Mouse (Mus musculus): ENCODE data around the gene Mapk1ip1l. TPM values are rescaled to one million over a fixed set of nuclear protein-coding genes. Genes with fewer than 3 reads are reported as not detected.

Gene Mapk1ip1l
- 83.5 and 94.7 TPM in 2 replicates for polyA plus RNA-seq (2016; fragmentation: Nextera tagmentation; extraction: Ambion mirVana)

DNA sequence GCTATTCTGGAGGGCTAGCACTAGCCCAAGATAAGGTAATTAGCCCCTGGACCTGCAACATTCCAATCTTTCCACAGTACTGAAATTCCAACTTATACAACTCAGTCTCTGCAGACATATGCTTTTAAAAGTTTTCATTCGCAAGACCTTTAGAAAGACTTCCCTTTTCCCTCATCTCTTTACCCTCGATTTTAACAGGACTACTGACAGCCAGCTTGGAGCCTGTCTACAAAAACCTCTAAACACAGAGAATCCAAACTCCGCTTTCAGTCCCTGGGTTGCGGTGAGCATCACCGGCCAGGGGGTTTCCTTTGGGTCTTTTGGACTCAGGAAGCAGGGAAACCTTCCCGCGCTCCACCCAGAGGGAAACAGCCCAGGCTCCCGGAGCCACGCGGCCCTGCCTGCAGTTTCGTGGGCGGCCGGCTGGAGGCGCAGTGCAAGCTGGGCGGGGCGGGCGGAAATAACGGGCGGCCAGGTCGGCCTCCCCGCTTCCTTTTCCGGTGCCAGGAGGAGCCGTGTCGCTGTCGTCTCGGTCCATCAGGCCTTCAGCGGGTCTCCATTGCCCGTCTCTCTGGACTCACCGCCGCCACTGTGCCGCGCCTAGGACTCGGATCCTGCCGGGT is at the start of gene Mapk1ip1l:
Gene Mapk1ip1l, plus strand, starts transcription at position 482 of the 623 bp plus-strand sequence.
- Histone ChIP-seq H3K27me3 (no peaks in the 10 kb centered on the region), H3K27ac (peak within 1 kb of the TSS; percentile 97), H3K4me1 (replicated peaks) (peaks cover 20% of the 10 kb centered on the region), H3K4me2 (peak within 1 kb of the TSS; percentile 68), H3K9ac (replicated peaks) (peak within 1 kb of the TSS; percentile 98), H3K9me3 (no peaks in the 10 kb centered on the region), H3K4me3 (replicated peaks) (peak within 1 kb of the TSS; percentile 96), H3K36me3 (peaks cover 15% of the 10 kb centered on the region)
- WGBS = 1% methylated on average over 34 of the region's 34 CpGs
- peak; percentile 87 for ATAC-seq (ENCODE audit: insufficient number of reproducible peaks, insufficient read depth, low FRiP score, low TSS enrichment, low read depth)

DNA sequence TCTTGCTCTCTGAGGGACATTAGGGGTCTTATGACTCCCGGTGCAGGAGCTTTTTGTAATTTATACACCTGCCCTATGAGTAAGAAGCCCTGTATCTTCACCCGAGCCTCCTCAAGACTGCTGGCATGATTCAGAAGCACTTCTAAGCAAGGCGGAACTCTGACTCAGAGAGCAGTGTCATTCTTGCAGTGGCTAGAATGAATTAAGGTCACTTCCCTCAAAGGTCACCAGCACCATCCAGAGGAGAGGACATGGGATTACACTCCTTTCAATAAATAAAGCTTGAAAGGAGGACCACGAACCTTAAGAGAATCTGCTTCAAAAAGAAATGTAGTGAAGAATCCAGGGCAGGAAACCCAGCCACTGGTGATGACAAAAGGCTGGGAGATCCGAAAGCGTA is 48.2 kb upstream of the Mapk1ip1l start:
- 86% methylated on average over 6 of the region's 6 CpGs for whole genome bisulfite sequencing
- Histone ChIP-seq H3K9ac (replicated peaks) (no peak overlapping the region), H3K4me1 (replicated peaks) (no peaks in the 10 kb centered on the region), H3K4me2 (no peak overlapping the region), H3K27ac (no peak overlapping the region), H3K36me3 (peaks cover 81% of the 10 kb centered on the region), H3K27me3 (no peaks in the 10 kb centered on the region), H3K9me3 (no peaks in the 10 kb centered on the region), H3K4me3 (replicated peaks) (no peak overlapping the region)
- ATAC-seq (ENCODE audit: insufficient number of reproducible peaks, insufficient read depth, low FRiP score, low TSS enrichment, low read depth) = no peak

DNA sequence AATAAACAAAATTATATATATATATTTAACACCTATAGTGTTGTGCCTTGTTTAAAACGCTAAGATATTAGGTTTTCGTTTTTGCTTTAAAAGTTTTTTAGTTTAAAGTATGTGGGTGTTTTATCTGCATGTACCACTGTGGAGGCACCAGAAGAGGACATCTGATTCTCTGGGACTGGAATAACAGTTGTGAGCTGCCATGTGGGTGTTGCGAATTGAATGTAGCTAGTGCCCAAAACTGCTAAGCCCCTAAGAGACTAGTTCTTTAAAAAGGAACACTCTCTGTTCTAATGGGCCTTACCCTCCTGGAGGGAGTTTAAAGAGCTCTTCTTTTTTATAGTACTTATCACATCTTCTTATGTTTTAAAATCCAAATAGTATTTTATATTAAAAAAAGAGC is 33.2 kb upstream of the Mapk1ip1l start:
- H3K36me3 ChIP-seq = peaks cover 74% of the 10 kb centered on the region
- no peak overlapping the region for H3K4me2 ChIP-seq
- no peak overlapping the region for H3K9ac ChIP-seq (replicated peaks)
- no peak for ATAC-seq (ENCODE audit: insufficient number of reproducible peaks, insufficient read depth, low FRiP score, low TSS enrichment, low read depth)
- H3K27ac ChIP-seq = no peak overlapping the region
- 94% methylated on average over 3 of the region's 3 CpGs for WGBS
- no peaks in the 10 kb centered on the region for H3K27me3 ChIP-seq
- H3K4me1 ChIP-seq (replicated peaks) = no peaks in the 10 kb centered on the region
- no peak overlapping the region for H3K4me3 ChIP-seq (replicated peaks)
- H3K9me3 ChIP-seq = no peaks in the 10 kb centered on the region

DNA sequence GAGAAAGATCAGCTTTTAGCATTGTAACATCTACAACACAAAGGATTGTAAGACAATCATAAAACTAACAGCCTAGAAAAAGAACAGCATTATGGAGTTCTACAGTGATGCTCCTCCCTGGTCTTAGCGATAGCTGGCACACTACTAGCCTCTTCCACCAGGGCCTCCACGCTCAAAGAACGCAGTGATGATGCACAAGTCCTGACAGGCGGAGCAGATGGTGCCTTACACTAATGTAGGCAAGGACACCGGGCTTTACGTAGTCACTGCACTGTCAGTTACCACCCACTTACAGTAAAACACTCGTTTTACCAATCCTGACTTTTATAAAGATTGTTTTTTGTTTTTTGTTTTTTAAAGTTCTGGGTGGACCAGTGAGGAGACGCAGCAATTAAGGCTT is 32.2 kb upstream of the Mapk1ip1l start:
- H3K36me3 ChIP-seq = peaks cover 72% of the 10 kb centered on the region
- WGBS = 93% methylated on average over 8 of the region's 8 CpGs
- no peak overlapping the region for H3K4me2 ChIP-seq
- H3K27ac ChIP-seq = no peak overlapping the region
- H3K4me3 ChIP-seq (replicated peaks) = no peak overlapping the region
- no peak overlapping the region for H3K9ac ChIP-seq (replicated peaks)
- H3K27me3 ChIP-seq = no peaks in the 10 kb centered on the region
- H3K4me1 ChIP-seq (replicated peaks) = no peaks in the 10 kb centered on the region
- ATAC-seq (ENCODE audit: insufficient number of reproducible peaks, insufficient read depth, low FRiP score, low TSS enrichment, low read depth) = no peak
- no peaks in the 10 kb centered on the region for H3K9me3 ChIP-seq

DNA sequence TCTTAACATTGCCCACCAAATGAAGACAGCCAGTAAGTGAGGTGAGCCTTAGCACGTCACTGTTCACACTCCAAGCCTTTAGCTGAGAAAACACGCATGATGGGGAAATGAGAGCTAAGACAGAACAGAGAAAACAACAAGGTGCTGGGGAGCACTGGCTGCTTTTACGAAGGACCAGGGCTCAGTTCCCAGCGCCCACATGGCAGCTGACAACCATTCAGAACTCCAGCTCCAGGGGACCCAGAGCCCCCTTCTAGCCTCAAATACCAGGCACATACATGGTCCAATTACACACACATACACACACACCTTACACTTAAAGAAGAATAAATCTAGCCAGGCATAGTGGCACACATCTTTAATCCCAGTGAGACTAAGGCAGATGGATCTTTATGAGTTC is 29.0 kb upstream of the Mapk1ip1l start:
- no peak for ATAC-seq (ENCODE audit: insufficient number of reproducible peaks, insufficient read depth, low FRiP score, low TSS enrichment, low read depth)
- Histone ChIP-seq H3K9me3 (no peaks in the 10 kb centered on the region), H3K27me3 (no peaks in the 10 kb centered on the region), H3K27ac (no peak overlapping the region), H3K4me3 (replicated peaks) (no peak overlapping the region), H3K36me3 (peaks cover 81% of the 10 kb centered on the region), H3K9ac (replicated peaks) (no peak overlapping the region), H3K4me1 (replicated peaks) (no peaks in the 10 kb centered on the region), H3K4me2 (no peak overlapping the region)
- 94% methylated on average over 4 of the region's 4 CpGs for WGBS

DNA sequence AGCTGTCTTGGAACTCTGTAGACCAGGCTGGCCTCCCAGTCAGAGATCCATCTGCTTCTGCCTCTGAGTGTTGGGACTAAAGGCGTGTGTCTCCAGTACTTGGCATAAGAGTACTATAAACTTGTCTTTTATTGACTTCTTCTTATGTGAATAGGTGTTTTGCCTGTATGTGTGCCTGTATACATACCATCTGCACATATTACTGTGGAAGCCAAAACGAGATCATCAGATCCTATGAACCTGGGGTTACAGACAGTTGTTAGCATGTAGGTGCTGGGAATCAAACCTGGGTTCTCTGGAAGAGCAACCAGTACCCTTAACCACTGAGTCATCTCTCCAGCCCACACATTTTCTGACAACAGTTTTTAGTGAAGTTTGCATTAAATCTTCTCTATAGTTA is 28.4 kb upstream of the Mapk1ip1l start:
- Histone ChIP-seq H3K4me1 (replicated peaks) (peaks cover 5% of the 10 kb centered on the region), H3K27ac (no peak overlapping the region), H3K36me3 (peaks cover 79% of the 10 kb centered on the region), H3K9me3 (no peaks in the 10 kb centered on the region), H3K9ac (replicated peaks) (no peak overlapping the region), H3K4me3 (replicated peaks) (no peak overlapping the region), H3K4me2 (no peak overlapping the region), H3K27me3 (no peaks in the 10 kb centered on the region)
- no peak for ATAC-seq (ENCODE audit: insufficient number of reproducible peaks, insufficient read depth, low FRiP score, low TSS enrichment, low read depth)
- WGBS = 93% methylated on average over 2 of the region's 2 CpGs

DNA sequence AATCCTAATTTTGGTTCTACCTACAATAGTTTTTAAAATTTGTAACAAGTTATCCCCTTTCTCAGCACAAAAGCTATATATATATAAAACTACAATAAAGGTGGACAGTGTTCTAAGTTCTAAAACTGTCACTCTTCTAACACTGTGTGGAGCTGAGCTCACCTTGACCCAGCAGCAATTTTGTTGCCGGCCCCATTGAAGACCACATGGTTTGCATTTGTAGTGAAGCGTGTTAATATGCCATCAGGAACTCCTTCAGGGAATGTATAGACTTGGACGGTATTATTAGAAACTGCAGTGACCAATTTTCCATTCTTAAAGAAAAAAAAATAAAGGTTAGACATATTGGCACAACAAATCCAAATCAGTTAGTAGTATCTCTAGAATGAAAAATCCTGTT is 24.3 kb upstream of the Mapk1ip1l start:
- no peak for ATAC-seq (ENCODE audit: insufficient number of reproducible peaks, insufficient read depth, low FRiP score, low TSS enrichment, low read depth)
- Histone ChIP-seq H3K27me3 (no peaks in the 10 kb centered on the region), H3K27ac (no peak overlapping the region), H3K9me3 (no peaks in the 10 kb centered on the region), H3K9ac (replicated peaks) (no peak overlapping the region), H3K4me1 (replicated peaks) (peaks cover 19% of the 10 kb centered on the region), H3K36me3 (peaks cover 42% of the 10 kb centered on the region), H3K4me3 (replicated peaks) (no peak overlapping the region), H3K4me2 (no peak overlapping the region)
- 32% methylated on average over 3 of the region's 3 CpGs for WGBS

DNA sequence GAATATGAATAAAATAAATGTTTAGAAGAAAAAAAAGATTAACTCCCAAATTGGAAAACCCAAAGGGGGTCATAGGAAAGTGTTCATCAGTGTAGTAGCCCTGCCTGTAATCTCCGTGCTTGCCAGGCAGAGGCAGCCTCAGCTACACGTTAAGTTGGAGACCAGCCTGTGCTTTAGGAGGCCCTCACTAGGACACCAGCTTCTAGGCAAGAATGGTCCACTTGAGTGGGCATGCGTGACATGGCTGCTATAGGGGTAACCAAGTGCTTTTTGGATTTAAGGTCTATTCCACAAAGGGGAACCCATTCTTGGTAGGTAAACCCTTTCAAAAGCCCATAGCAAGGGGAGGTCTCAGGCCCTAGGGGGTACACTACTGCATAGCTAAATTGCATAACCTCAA is 22.6 kb upstream of the Mapk1ip1l start:
- no peak overlapping the region for H3K27ac ChIP-seq
- ATAC-seq (ENCODE audit: insufficient number of reproducible peaks, insufficient read depth, low FRiP score, low TSS enrichment, low read depth) = no peak
- peaks cover 19% of the 10 kb centered on the region for H3K4me1 ChIP-seq (replicated peaks)
- no peaks in the 10 kb centered on the region for H3K27me3 ChIP-seq
- H3K4me3 ChIP-seq (replicated peaks) = peak overlapping the region; percentile 83
- H3K9ac ChIP-seq (replicated peaks) = peak overlapping the region; percentile 51; the same call in 1 of the 2 replicates
- no peaks in the 10 kb centered on the region for H3K9me3 ChIP-seq
- peak overlapping the region; percentile 77 for H3K4me2 ChIP-seq
- peaks cover 31% of the 10 kb centered on the region for H3K36me3 ChIP-seq
- 28% methylated on average over 3 of the region's 3 CpGs for WGBS

DNA sequence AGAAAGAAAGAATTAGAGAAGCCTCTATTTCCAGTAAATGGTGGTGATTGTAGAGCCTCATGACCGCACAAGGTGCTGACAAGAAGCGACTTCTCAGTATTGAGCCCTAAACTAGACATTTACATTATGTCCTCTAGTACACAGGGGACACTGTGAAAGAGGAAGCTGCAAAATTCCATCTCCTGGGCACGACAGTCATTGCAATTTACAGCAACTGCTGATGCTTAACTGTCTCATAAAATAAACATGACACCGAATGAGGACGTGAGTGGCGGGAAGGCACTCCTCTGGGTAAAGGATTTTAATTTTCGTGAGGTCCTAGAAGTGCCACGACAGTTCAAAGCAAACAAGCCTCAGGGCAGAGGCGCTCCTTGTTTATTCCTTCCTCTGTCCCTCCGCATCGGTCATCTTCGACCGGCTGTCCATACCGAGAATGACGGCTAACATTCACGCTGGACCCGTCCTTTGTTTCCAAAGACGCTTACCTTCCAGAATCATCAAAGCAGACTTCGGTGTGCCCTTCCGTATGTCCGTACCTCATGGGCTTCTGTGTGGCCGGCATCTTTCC is 21.9 kb upstream of the Mapk1ip1l start:
- WGBS = 3% methylated on average over 22 of the region's 22 CpGs
- H3K4me2 ChIP-seq = peak overlapping the region; percentile 77
- peaks cover 19% of the 10 kb centered on the region for H3K4me1 ChIP-seq (replicated peaks)
- no peaks in the 10 kb centered on the region for H3K9me3 ChIP-seq
- peak; percentile 14; the same call in 1 of the 2 replicates for ATAC-seq (ENCODE audit: insufficient number of reproducible peaks, insufficient read depth, low FRiP score, low TSS enrichment, low read depth)
- no peaks in the 10 kb centered on the region for H3K27me3 ChIP-seq
- peaks cover 26% of the 10 kb centered on the region for H3K36me3 ChIP-seq
- H3K4me3 ChIP-seq (replicated peaks) = peak overlapping the region; percentile 83
- peak overlapping the region; percentile 88 for H3K9ac ChIP-seq (replicated peaks)
- H3K27ac ChIP-seq = peak overlapping the region; percentile 96

DNA sequence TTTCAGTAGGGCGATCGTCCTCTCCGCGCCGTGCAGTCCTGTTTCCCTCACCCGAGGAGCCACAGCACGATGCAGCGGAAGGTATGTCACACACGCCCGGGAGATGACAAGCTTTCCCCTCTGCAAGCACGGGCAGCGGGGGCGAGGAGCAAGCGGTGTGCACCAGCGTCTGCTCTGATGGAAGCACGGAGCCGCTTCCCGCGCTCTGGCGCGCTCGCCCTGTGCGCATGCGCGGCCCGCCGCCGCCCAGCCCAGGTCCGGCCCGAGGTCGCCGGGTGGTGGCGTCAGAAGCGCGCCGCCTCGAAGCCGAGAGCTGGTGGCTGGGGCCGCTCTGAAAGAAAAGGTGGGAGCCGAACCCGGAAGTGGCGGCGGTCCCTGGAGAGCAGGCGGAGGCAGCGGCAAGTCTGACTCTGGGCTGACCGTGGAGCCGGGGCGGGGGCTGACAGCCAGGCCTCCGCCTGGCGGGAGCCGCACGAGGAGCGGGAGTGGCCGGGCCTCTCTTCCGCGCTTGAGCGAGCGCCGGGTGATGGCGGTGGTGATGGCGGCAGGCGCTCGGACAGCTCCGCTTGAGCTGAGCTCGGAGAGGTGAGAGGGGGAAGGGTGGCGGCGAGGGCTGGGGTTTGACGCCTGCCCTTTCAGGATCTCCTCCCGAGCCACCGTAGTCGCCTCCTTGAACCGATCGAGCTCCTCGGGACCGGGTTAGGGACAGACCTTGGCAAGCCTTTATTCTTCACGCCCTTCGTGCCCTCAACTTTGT is 21.3 kb upstream of the Mapk1ip1l start, which contains the start of the genes Wdhd1 and Socs4:
Gene Wdhd1, minus strand, starts transcription at position 221 of the 757 bp plus-strand sequence.
Gene Socs4, plus strand, starts transcription at position 295 of the 757 bp plus-strand sequence.
- Histone ChIP-seq H3K36me3 (peaks cover 24% of the 10 kb centered on the region), H3K27me3 (no peaks in the 10 kb centered on the region), H3K9me3 (no peaks in the 10 kb centered on the region), H3K4me1 (replicated peaks) (peaks cover 19% of the 10 kb centered on the region), H3K9ac (replicated peaks) (peak within 1 kb of the TSS; percentile 88), H3K4me3 (replicated peaks) (peak within 1 kb of the TSS; percentile 83), H3K27ac (peak within 1 kb of the TSS; percentile 96), H3K4me2 (peak within 1 kb of the TSS; percentile 77)
- WGBS = under 1% methylated on average over 77 of the region's 77 CpGs
- peak; percentile 96 for ATAC-seq (ENCODE audit: insufficient number of reproducible peaks, insufficient read depth, low FRiP score, low TSS enrichment, low read depth)

DNA sequence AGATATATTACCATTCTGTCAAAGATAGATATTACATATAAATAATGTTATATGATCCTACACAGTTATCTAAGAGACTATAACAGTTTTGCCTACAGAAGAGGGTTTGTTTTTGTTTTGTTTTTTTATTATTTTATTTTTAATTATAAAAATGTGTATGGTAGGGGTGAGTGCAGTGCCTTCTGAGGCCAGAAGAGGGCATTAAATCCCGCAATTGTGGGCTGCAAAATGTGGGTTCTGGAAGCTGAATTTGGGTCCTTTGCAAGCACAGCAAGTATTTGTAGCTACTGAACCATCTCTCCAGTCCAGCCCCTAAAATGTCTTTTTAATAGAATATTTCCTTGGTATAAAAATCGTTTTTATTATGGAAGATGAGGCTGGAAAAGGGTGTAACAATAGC is 19.0 kb upstream of the Mapk1ip1l start:
- Histone ChIP-seq H3K27ac (no peak overlapping the region), H3K9me3 (no peaks in the 10 kb centered on the region), H3K9ac (replicated peaks) (no peak overlapping the region), H3K36me3 (peaks cover 10% of the 10 kb centered on the region; the same call in 1 of the 2 replicates), H3K4me2 (no peak overlapping the region), H3K27me3 (no peaks in the 10 kb centered on the region), H3K4me3 (replicated peaks) (no peak overlapping the region), H3K4me1 (replicated peaks) (peaks cover 19% of the 10 kb centered on the region)
- 81% methylated on average over 2 of the region's 2 CpGs for WGBS
- no peak for ATAC-seq (ENCODE audit: insufficient number of reproducible peaks, insufficient read depth, low FRiP score, low TSS enrichment, low read depth)

Measured in limb, embryonic 12.5 days (tissue).